Mouse (Mus musculus): Measurements from ENCODE around the gene Efcab11. TPM values are rescaled to one million over a fixed set of nuclear protein-coding genes. Genes with fewer than 3 reads are reported as not detected.

Gene Efcab11
- polyA plus RNA-seq, 1 experiment from 2014 or later, result 15.3 TPM

GRCm38 (mm10) chr12:99764053-99764452, 120.2 kb downstream of the Efcab11 start:
- H3K4me3 ChIP-seq, result no peak overlapping the region
- no peak for ATAC-seq
- no peak overlapping the region for H3K9ac ChIP-seq
- 53% methylated on average over 3 of the region's 3 CpGs for WGBS
- H3K27me3 ChIP-seq, result no peaks in the 10 kb centered on the region
- H3K36me3 ChIP-seq (ENCODE audit: poor library complexity, severe bottlenecking), result no peaks in the 10 kb centered on the region
- H3K4me2 ChIP-seq, result no peak overlapping the region
- no peak overlapping the region for H3K27ac ChIP-seq
- no peaks in the 10 kb centered on the region; the same call in 1 of the 2 replicates for H3K4me1 ChIP-seq
- no peaks in the 10 kb centered on the region for H3K9me3 ChIP-seq (replicated peaks)

- 30% methylated on average over 15 of the region's 15 CpGs for WGBS
- H3K4me3 ChIP-seq, result peak overlapping the region; percentile 12; the same call in 1 of the 2 replicates
- peak overlapping the region; percentile 53 for H3K4me2 ChIP-seq
These were observed 126.3 kb downstream of the Efcab11 start for GRCm38 (mm10) chr12:99757754-99758526.

GRCm38 (mm10) chr12:99756914-99757687, 127.1 kb downstream of the Efcab11 start:
- ATAC-seq, result peak; percentile 53
- Histone ChIP-seq H3K4me3 (peak overlapping the region; percentile 12), H3K36me3 (ENCODE audit: poor library complexity, severe bottlenecking) (no peaks in the 10 kb centered on the region), H3K9me3 (replicated peaks) (no peaks in the 10 kb centered on the region), H3K27ac (peak overlapping the region; percentile 22; the same call in 1 of the 2 replicates), H3K9ac (no peak overlapping the region), H3K27me3 (no peaks in the 10 kb centered on the region), H3K4me2 (peak overlapping the region; percentile 53), H3K4me1 (peaks cover 24% of the 10 kb centered on the region)
- 13% methylated on average over 18 of the region's 18 CpGs for WGBS

More at GRCm38 (mm10) chr12:99757754-99758526, 126.3 kb downstream of the Efcab11 start:
- Histone ChIP-seq H3K36me3 (ENCODE audit: poor library complexity, severe bottlenecking) (no peaks in the 10 kb centered on the region), H3K9ac (no peak overlapping the region; the same call in 1 of the 2 replicates), H3K4me1 (peaks cover 24% of the 10 kb centered on the region), H3K9me3 (replicated peaks) (no peaks in the 10 kb centered on the region), H3K27me3 (no peaks in the 10 kb centered on the region), H3K27ac (peak overlapping the region; percentile 22; the same call in 1 of the 2 replicates)
- ATAC-seq, result peak; percentile 86

- 78% methylated on average over 9 of the region's 9 CpGs for WGBS
- ATAC-seq, result peak; percentile 31; the same call in 1 of the 2 replicates
These were observed 128.0 kb downstream of the Efcab11 start for GRCm38 (mm10) chr12:99756213-99756612.

GRCm38 (mm10) chr12:99752986-99753385, 131.3 kb downstream of the Efcab11 start:
- ATAC-seq, result no peak
- H3K36me3 ChIP-seq (ENCODE audit: poor library complexity, severe bottlenecking), result no peaks in the 10 kb centered on the region
- H3K27me3 ChIP-seq, result no peaks in the 10 kb centered on the region
- no peak overlapping the region for H3K9ac ChIP-seq
- WGBS, result 91% methylated on average over 11 of the region's 11 CpGs
- no peaks in the 10 kb centered on the region for H3K9me3 ChIP-seq (replicated peaks)
- no peak overlapping the region for H3K4me2 ChIP-seq
- no peak overlapping the region for H3K4me3 ChIP-seq
- peaks cover 19% of the 10 kb centered on the region for H3K4me1 ChIP-seq
- no peak overlapping the region for H3K27ac ChIP-seq

More at GRCm38 (mm10) chr12:99756213-99756612, 128.0 kb downstream of the Efcab11 start:
- Histone ChIP-seq H3K27me3 (no peaks in the 10 kb centered on the region), H3K27ac (no peak overlapping the region), H3K4me1 (peaks cover 24% of the 10 kb centered on the region), H3K36me3 (ENCODE audit: poor library complexity, severe bottlenecking) (no peaks in the 10 kb centered on the region), H3K9me3 (replicated peaks) (no peaks in the 10 kb centered on the region), H3K4me3 (no peak overlapping the region), H3K4me2 (peak overlapping the region; percentile 53), H3K9ac (no peak overlapping the region)

GRCm38 (mm10) chr12:99749391-99749790, 134.8 kb downstream of the Efcab11 start:
- Histone ChIP-seq H3K27ac (no peak overlapping the region), H3K9me3 (replicated peaks) (no peaks in the 10 kb centered on the region), H3K27me3 (no peaks in the 10 kb centered on the region), H3K4me1 (no peaks in the 10 kb centered on the region), H3K4me3 (no peak overlapping the region), H3K36me3 (ENCODE audit: poor library complexity, severe bottlenecking) (no peaks in the 10 kb centered on the region), H3K9ac (no peak overlapping the region), H3K4me2 (no peak overlapping the region)
- WGBS, result 86% methylated on average over 3 of the region's 3 CpGs
- ATAC-seq, result no peak

- no peak overlapping the region for H3K4me2 ChIP-seq
- no peaks in the 10 kb centered on the region for H3K36me3 ChIP-seq (ENCODE audit: poor library complexity, severe bottlenecking)
- no peak overlapping the region for H3K9ac ChIP-seq
- no peak overlapping the region for H3K4me3 ChIP-seq
- H3K27me3 ChIP-seq, result no peaks in the 10 kb centered on the region
- H3K27ac ChIP-seq, result no peak overlapping the region
- no peaks in the 10 kb centered on the region for H3K9me3 ChIP-seq (replicated peaks)
- no peak for ATAC-seq
- WGBS, result 90% methylated on average over 8 of the region's 8 CpGs
- H3K4me1 ChIP-seq, result peaks cover 17% of the 10 kb centered on the region
These were observed 142.6 kb downstream of the Efcab11 start for GRCm38 (mm10) chr12:99741631-99742030.

- Histone ChIP-seq H3K9me3 (replicated peaks) (no peaks in the 10 kb centered on the region), H3K4me1 (peaks cover 24% of the 10 kb centered on the region), H3K27me3 (no peaks in the 10 kb centered on the region), H3K9ac (no peak overlapping the region), H3K4me2 (no peak overlapping the region), H3K27ac (no peak overlapping the region), H3K36me3 (ENCODE audit: poor library complexity, severe bottlenecking) (no peaks in the 10 kb centered on the region), H3K4me3 (no peak overlapping the region)
- 58% methylated on average over 5 of the region's 5 CpGs for WGBS
- ATAC-seq, result no peak
These were observed 145.0 kb downstream of the Efcab11 start for GRCm38 (mm10) chr12:99739211-99739610.

- H3K27ac ChIP-seq, result no peak overlapping the region
- H3K27me3 ChIP-seq, result no peaks in the 10 kb centered on the region
- no peak overlapping the region for H3K9ac ChIP-seq
- 91% methylated on average over 6 of the region's 6 CpGs for WGBS
- no peak overlapping the region for H3K4me2 ChIP-seq
- H3K36me3 ChIP-seq (ENCODE audit: poor library complexity, severe bottlenecking), result no peaks in the 10 kb centered on the region
- H3K4me3 ChIP-seq, result no peak overlapping the region
- ATAC-seq, result no peak
- H3K9me3 ChIP-seq (replicated peaks), result no peaks in the 10 kb centered on the region
- H3K4me1 ChIP-seq, result peaks cover 24% of the 10 kb centered on the region
These were observed 146.0 kb downstream of the Efcab11 start for GRCm38 (mm10) chr12:99738256-99738655.

- no peak for ATAC-seq
- no peak overlapping the region for H3K9ac ChIP-seq
- H3K9me3 ChIP-seq (replicated peaks), result no peaks in the 10 kb centered on the region
- 0 out of 2 replicates have a peak overlapping the region, but pooled peaks have one; percentile 20 for H3K27ac ChIP-seq
- H3K4me3 ChIP-seq, result no peak overlapping the region
- H3K36me3 ChIP-seq (ENCODE audit: poor library complexity, severe bottlenecking), result no peaks in the 10 kb centered on the region
- no peaks in the 10 kb centered on the region for H3K27me3 ChIP-seq
- 52% methylated on average over 3 of the region's 3 CpGs for WGBS
- H3K4me1 ChIP-seq, result peaks cover 24% of the 10 kb centered on the region
- no peak overlapping the region for H3K4me2 ChIP-seq
These were observed 147.3 kb downstream of the Efcab11 start for GRCm38 (mm10) chr12:99736971-99737370.

- no peak overlapping the region for H3K4me2 ChIP-seq
- peak; percentile 30; the same call in 1 of the 2 replicates for ATAC-seq
- 29% methylated on average over 10 of the region's 10 CpGs for WGBS
- H3K4me3 ChIP-seq, result no peak overlapping the region
- no peaks in the 10 kb centered on the region for H3K9me3 ChIP-seq (replicated peaks)
- H3K27me3 ChIP-seq, result no peaks in the 10 kb centered on the region
- H3K4me1 ChIP-seq, result peaks cover 24% of the 10 kb centered on the region
- no peak overlapping the region for H3K9ac ChIP-seq
- H3K36me3 ChIP-seq (ENCODE audit: poor library complexity, severe bottlenecking), result no peaks in the 10 kb centered on the region
- H3K27ac ChIP-seq, result 0 out of 2 replicates have a peak overlapping the region, but pooled peaks have one; percentile 6
These were observed 149.1 kb downstream of the Efcab11 start for GRCm38 (mm10) chr12:99735172-99735571.

- no peaks in the 10 kb centered on the region for H3K36me3 ChIP-seq (ENCODE audit: poor library complexity, severe bottlenecking)
- H3K4me3 ChIP-seq, result no peak overlapping the region
- H3K27ac ChIP-seq, result no peak overlapping the region
- H3K27me3 ChIP-seq, result no peaks in the 10 kb centered on the region
- H3K4me1 ChIP-seq, result peaks cover 6% of the 10 kb centered on the region; the same call in 1 of the 2 replicates
- no peak for ATAC-seq
- no peaks in the 10 kb centered on the region for H3K9me3 ChIP-seq (replicated peaks)
- WGBS, result over 99% methylated on average over 12 of the region's 12 CpGs
- no peak overlapping the region for H3K4me2 ChIP-seq
- no peak overlapping the region for H3K9ac ChIP-seq
These were observed 160.0 kb downstream of the Efcab11 start for GRCm38 (mm10) chr12:99724206-99724605.

Measured in forebrain, embryonic 13.5 days (tissue).